Mouse (Mus musculus) midbrain, embryonic 14.5 days (tissue): ENCODE results near the gene Tcaf3. TPM values are rescaled to one million over a fixed set of nuclear protein-coding genes. Genes with fewer than 3 reads are reported as not detected.

Source experiments
- ATAC-seq: fragments of 200-750 bp; cut with Nextera tagmentation; 2 replicates; pipeline ENCODE4 v1.8.0; 2017; ENCODE audit warnings: moderate number of reproducible peaks, moderate library complexity; ENCODE audit not compliant: low FRiP score, low TSS enrichment
- DNase-seq: peaks from one replicate; pipeline ENCODE4 v3.0.0-alpha.2; 2015
- H3K27ac ChIP-seq: fragments of 300-500 bp; sonication (generic); replicated peaks from 2 replicates; pipeline ENCODE4 v1.5.1; 2014; ENCODE audit warnings: mild to moderate bottlenecking, low read depth, low read length, moderate library complexity
- H3K27me3 ChIP-seq: fragments of 300-500 bp; sonication (generic); 2 replicates; pipeline ENCODE4 v1.6.1; 2014; ENCODE audit warnings: low read length, control low read depth, mixed read lengths; ENCODE audit not compliant: control insufficient read depth, insufficient read depth
- H3K36me3 ChIP-seq: fragments of 300-500 bp; sonication (generic); 2 replicates; pipeline ENCODE4 v1.6.1; 2014; ENCODE audit warnings: low read length, control low read depth; ENCODE audit not compliant: control insufficient read depth, insufficient read depth
- H3K4me1 ChIP-seq: fragments of 300-500 bp; sonication (generic); 2 replicates; pipeline ENCODE4 v1.6.1; 2014; ENCODE audit warnings: mild to moderate bottlenecking, antibody characterized with exemption, low read length, control low read depth; ENCODE audit not compliant: control insufficient read depth, insufficient read depth
- H3K4me2 ChIP-seq: fragments of 300-500 bp; sonication (generic); 2 replicates; pipeline ENCODE4 v1.6.1; 2014; ENCODE audit warnings: mild to moderate bottlenecking, low read length, moderate library complexity
- H3K4me3 ChIP-seq: fragments of 300-500 bp; sonication (generic); replicated peaks from 2 replicates; pipeline ENCODE4 v1.5.1; 2014; ENCODE audit warnings: low read depth, low read length
- H3K9ac ChIP-seq: fragments of 300-500 bp; sonication (generic); replicated peaks from 2 replicates; pipeline ENCODE4 v1.6.1; 2014; ENCODE audit warnings: mild to moderate bottlenecking, low read length, moderate library complexity
- H3K9me3 ChIP-seq: fragments of 300-500 bp; sonication (generic); 2 replicates; pipeline ENCODE4 v1.6.1; 2016; ENCODE audit warnings: low read length, control low read depth, mixed read lengths; ENCODE audit not compliant: control insufficient read depth
- WGBS: fragments of 180-500 bp; shearing (Covaris S2); extraction: QIAGEN DNeasy Blood & Tissue Kit; methylation state at CpG from one replicate; pipeline ENCODE4 v1.1.7; 2014; 5-methylcytosine and 5-hydroxymethylcytosine counted together
- polyA plus RNA-seq: library from polyadenylated mRNA; unstranded; fragments of >200 nt; fragmentation: Nextera tagmentation; extraction: Ambion mirVana; gene quantifications from 2 replicates; pipeline ENCODE4 v1.2.1, GENCODE M21; 2014

The Tcaf3 gene
- polyA plus RNA-seq, 1 experiment from 2014 or later = not detected

DNA sequence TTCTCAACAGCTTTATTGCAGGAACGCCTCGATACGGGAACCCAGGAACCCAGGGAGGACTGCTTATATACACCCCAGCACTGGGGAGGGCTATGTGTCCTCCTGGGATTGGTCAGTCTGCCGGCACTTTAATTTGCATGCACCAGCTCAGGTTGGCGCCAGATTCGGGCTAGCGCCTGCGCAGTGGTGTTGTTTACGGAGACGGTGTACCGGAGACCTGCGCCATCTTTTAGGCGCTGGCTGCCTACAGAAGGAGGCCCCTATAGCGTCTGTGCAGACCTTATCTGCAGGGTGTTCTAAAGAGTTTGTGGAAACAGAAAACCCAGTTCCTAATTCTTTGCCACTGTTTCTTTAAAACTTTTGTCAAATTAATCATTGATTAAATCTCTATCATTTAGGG, 38.9 kb downstream of the Tcaf3 start:
- Histone ChIP-seq H3K9ac (no peak overlapping the region), H3K4me1 (no peaks in the 10 kb centered on the region), H3K4me3 (no peak overlapping the region), H3K27ac (no peak overlapping the region), H3K4me2 (no peak overlapping the region), H3K27me3 (no peaks in the 10 kb centered on the region), H3K36me3 (no peaks in the 10 kb centered on the region), H3K9me3 (no peaks in the 10 kb centered on the region)
- DNase-seq = no peak
- ATAC-seq = no peak
- 97% methylated on average over 14 of the region's 14 CpGs for WGBS

DNA sequence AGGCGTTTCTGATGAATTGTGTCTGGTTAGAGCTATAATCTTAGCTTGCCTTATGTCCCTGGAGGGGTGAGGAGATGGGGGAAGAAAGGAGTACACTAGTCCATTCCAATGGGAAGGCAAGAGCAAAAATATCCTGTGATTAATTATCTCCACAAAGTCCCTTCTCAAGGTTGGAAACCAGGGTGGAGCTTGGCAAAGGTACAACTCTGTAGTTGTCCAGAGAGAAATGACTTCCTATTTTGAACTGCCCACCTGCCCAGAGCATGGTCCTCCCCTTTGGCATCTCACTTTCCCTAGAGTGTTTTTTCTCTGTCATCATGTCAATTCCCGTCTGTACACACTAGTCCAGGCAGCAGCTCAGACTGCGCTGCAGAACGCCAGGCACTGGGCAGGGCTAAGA, 50.0 kb downstream of the Tcaf3 start, which contains the start of gene Olfr455:
Olfr455 (minus strand) TSS at position 127 of the 400 bp plus-strand sequence.
- 85% methylated on average over 4 of the region's 4 CpGs for WGBS
- Histone ChIP-seq H3K27me3 (no peaks in the 10 kb centered on the region), H3K27ac (no peak within 1 kb of the TSS), H3K36me3 (no peaks in the 10 kb centered on the region), H3K9ac (no peak within 1 kb of the TSS), H3K4me3 (no peak within 1 kb of the TSS), H3K9me3 (no peaks in the 10 kb centered on the region), H3K4me2 (no peak within 1 kb of the TSS), H3K4me1 (no peaks in the 10 kb centered on the region)
- ATAC-seq = no peak
- no peak for DNase-seq

GRCm38 (mm10) chr6:42546180-42546579, 51.3 kb downstream of the Tcaf3 start:
- Histone ChIP-seq H3K4me2 (no peak overlapping the region), H3K9me3 (no peaks in the 10 kb centered on the region), H3K4me3 (no peak overlapping the region), H3K36me3 (no peaks in the 10 kb centered on the region), H3K27me3 (no peaks in the 10 kb centered on the region), H3K9ac (no peak overlapping the region), H3K4me1 (no peaks in the 10 kb centered on the region), H3K27ac (no peak overlapping the region)
- 96% methylated on average over 2 of the region's 2 CpGs for WGBS
- DNase-seq = no peak
- ATAC-seq = no peak

DNA sequence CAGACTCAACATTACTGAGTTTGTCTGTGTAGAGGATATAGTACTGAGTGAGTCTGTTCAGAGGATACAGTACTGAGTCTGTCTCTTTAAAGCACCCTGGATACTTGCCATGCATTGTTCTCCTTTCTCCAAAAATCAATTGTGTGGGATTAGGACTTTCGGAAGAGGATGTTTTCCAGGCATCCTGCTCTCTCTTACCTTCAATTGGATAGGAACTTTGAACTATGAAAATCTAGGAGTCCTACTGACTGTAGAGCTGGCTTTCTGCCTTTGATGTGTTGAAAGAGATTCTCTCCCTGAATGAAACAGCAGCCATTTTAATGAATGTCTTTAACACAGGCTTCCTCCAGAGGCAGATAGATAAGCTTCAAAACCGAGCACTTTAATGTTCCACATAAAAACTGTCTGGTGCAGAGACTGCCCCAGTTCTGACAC, 52.0 kb downstream of the Tcaf3 start:
- Histone ChIP-seq H3K4me3 (no peak overlapping the region), H3K27me3 (no peaks in the 10 kb centered on the region), H3K4me1 (no peaks in the 10 kb centered on the region), H3K36me3 (no peaks in the 10 kb centered on the region), H3K9me3 (no peaks in the 10 kb centered on the region), H3K27ac (no peak overlapping the region), H3K9ac (no peak overlapping the region), H3K4me2 (no peak overlapping the region)
- WGBS = 45% methylated on average over 2 of the region's 2 CpGs
- no peak for ATAC-seq
- DNase-seq = peak; percentile 24

GRCm38 (mm10) chr6:42544846-42545245, 52.6 kb downstream of the Tcaf3 start:
- Histone ChIP-seq H3K4me3 (no peak overlapping the region), H3K4me2 (no peak overlapping the region), H3K27ac (no peak overlapping the region), H3K9me3 (no peaks in the 10 kb centered on the region), H3K4me1 (no peaks in the 10 kb centered on the region), H3K27me3 (no peaks in the 10 kb centered on the region), H3K9ac (no peak overlapping the region), H3K36me3 (no peaks in the 10 kb centered on the region)
- ATAC-seq (no peak), DNase-seq (no peak)
- 23% methylated on average over 1 of the region's 1 CpGs for WGBS

- H3K4me3 ChIP-seq = no peak overlapping the region
- no peaks in the 10 kb centered on the region for H3K9me3 ChIP-seq
- DNase-seq (no peak), ATAC-seq (no peak)
- H3K4me2 ChIP-seq = no peak overlapping the region
- H3K9ac ChIP-seq = no peak overlapping the region
- H3K27ac ChIP-seq = no peak overlapping the region
- H3K36me3 ChIP-seq = no peaks in the 10 kb centered on the region
- H3K27me3 ChIP-seq = no peaks in the 10 kb centered on the region
- 76% methylated on average over 4 of the region's 4 CpGs for WGBS
- H3K4me1 ChIP-seq = no peaks in the 10 kb centered on the region
These were observed 55.2 kb downstream of the Tcaf3 start for GRCm38 (mm10) chr6:42542036-42543031.

DNA sequence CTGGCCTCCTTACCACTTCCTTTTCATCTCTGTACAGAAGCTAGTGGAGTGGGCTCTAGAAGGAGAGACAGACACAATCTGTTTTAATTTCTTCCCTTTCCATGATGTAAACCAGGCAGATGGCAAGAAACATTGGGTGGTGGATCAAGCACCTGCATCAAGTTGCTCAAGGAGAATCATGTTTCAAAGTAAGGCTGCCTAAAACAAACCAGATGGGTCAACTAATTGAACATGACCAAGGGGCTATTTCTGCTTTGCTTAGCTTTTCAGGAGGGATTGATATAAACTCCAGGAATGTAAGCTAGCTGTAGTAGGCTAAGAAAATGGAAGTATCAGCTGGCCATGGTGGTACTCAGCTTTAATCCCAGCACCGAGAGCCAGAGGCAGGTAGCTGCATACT, 56.8 kb downstream of the Tcaf3 start:
- 90% methylated on average over 1 of the region's 1 CpGs for WGBS
- no peaks in the 10 kb centered on the region for H3K27me3 ChIP-seq

GRCm38 (mm10) chr6:42539711-42540110, 57.8 kb downstream of the Tcaf3 start:
- WGBS = 76% methylated on average over 1 of the region's 1 CpGs
- H3K9ac ChIP-seq = no peak overlapping the region
- no peaks in the 10 kb centered on the region for H3K4me1 ChIP-seq
- H3K27ac ChIP-seq = no peak overlapping the region
- no peak for ATAC-seq
- no peaks in the 10 kb centered on the region for H3K27me3 ChIP-seq
- H3K4me3 ChIP-seq = no peak overlapping the region
- H3K9me3 ChIP-seq = no peaks in the 10 kb centered on the region
- H3K36me3 ChIP-seq = no peaks in the 10 kb centered on the region
- no peak for DNase-seq
- H3K4me2 ChIP-seq = no peak overlapping the region

More for the DNA sequence above, 56.8 kb downstream of the Tcaf3 start:
- no peaks in the 10 kb centered on the region for H3K9me3 ChIP-seq
- H3K27ac ChIP-seq = no peak overlapping the region
- H3K9ac ChIP-seq = no peak overlapping the region
- no peak for DNase-seq
- ATAC-seq = no peak
- no peak overlapping the region for H3K4me2 ChIP-seq
- H3K36me3 ChIP-seq = no peaks in the 10 kb centered on the region
- H3K4me3 ChIP-seq = no peak overlapping the region
- H3K4me1 ChIP-seq = no peaks in the 10 kb centered on the region
